Mouse (Mus musculus) hindbrain, embryonic 13.5 days (tissue): ENCODE data around the gene Vmn1r85. TPM values are rescaled to one million over a fixed set of nuclear protein-coding genes. Genes with fewer than 3 reads are reported as not detected.
"Not testable (repeated sequence)": the region's sequence is repeated elsewhere in the genome, so short reads cannot be mapped to it uniquely, and the experiment has no call there.

Experiments used
- ATAC-seq: fragments of 200-750 bp; cut with Nextera tagmentation; 2 replicates; pipeline ENCODE4 v1.8.0; 2017; ENCODE audit warnings: moderate TSS enrichment; ENCODE audit not compliant: low FRiP score
- H3K27ac ChIP-seq: fragments of 300-500 bp; sonication (generic); 2 replicates; pipeline ENCODE4 v1.5.1; 2015; ENCODE audit warnings: inconsistent platforms, mild to moderate bottlenecking, moderate library complexity
- H3K27me3 ChIP-seq: fragments of 300-500 bp; sonication (generic); 2 replicates; pipeline ENCODE4 v1.6.1; 2015; ENCODE audit warnings: mild to moderate bottlenecking, inconsistent platforms
- H3K36me3 ChIP-seq: fragments of 300-500 bp; sonication (generic); 2 replicates; pipeline ENCODE4 v1.6.1; 2015; ENCODE audit warnings: mild to moderate bottlenecking, inconsistent platforms
- H3K4me1 ChIP-seq: fragments of 300-500 bp; sonication (generic); replicated peaks from 2 replicates; pipeline ENCODE4 v1.6.1; 2015; ENCODE audit warnings: inconsistent platforms
- H3K4me2 ChIP-seq: fragments of 300-500 bp; sonication (generic); 2 replicates; pipeline ENCODE4 v1.6.1; 2015; ENCODE audit warnings: inconsistent platforms, mild to moderate bottlenecking, moderate library complexity
- H3K4me3 ChIP-seq: fragments of 300-500 bp; sonication (generic); 2 replicates; pipeline ENCODE4 v1.5.1; 2015; ENCODE audit warnings: mild to moderate bottlenecking, inconsistent platforms
- H3K9ac ChIP-seq: fragments of 300-500 bp; sonication (generic); 2 replicates; pipeline ENCODE4 v1.6.1; 2015; ENCODE audit warnings: mild to moderate bottlenecking, inconsistent platforms
- H3K9me3 ChIP-seq: fragments of 300-500 bp; sonication (generic); 2 replicates; pipeline ENCODE4 v1.6.1; 2016; ENCODE audit warnings: inconsistent platforms
- WGBS: fragments of 180-500 bp; shearing (Covaris S2); methylation state at CpG from one replicate; pipeline ENCODE4 v1.1.7; 2015; 5-methylcytosine and 5-hydroxymethylcytosine counted together
- polyA plus RNA-seq: library from polyadenylated mRNA; unstranded; fragments of >200 nt; fragmentation: Nextera tagmentation; extraction: Ambion mirVana; gene quantifications from 2 replicates; pipeline ENCODE4 v1.2.1, GENCODE M21; 2015

The Vmn1r85 gene
- polyA plus RNA-seq, result 0.03 and 0.04 TPM in 2 replicates

- WGBS, result 64% methylated on average over 3 of the region's 3 CpGs
Observed at GRCm38 (mm10) chr7:13095073-13095472, at the start of gene Vmn1r85. TSS of gene Vmn1r85 (minus strand) at chr7:13095173.

GRCm38 (mm10) chr7:13140057-13140456 is 45.1 kb upstream of the Vmn1r85 start, which contains the start of gene Vmn1r87:
TSS of gene Vmn1r87 (minus strand) at chr7:13140157.
- no peak within 1 kb of the TSS for H3K4me3 ChIP-seq
- WGBS, result 92% methylated on average over 1 of the region's 1 CpGs
- no peaks in the 10 kb centered on the region for H3K9me3 ChIP-seq
- no peak within 1 kb of the TSS for H3K4me2 ChIP-seq
- no peaks in the 10 kb centered on the region for H3K27me3 ChIP-seq
- H3K9ac ChIP-seq, result no peak within 1 kb of the TSS
- no peaks in the 10 kb centered on the region for H3K36me3 ChIP-seq
- no peak for ATAC-seq
- no peak within 1 kb of the TSS for H3K27ac ChIP-seq
- no peaks in the 10 kb centered on the region for H3K4me1 ChIP-seq

More at GRCm38 (mm10) chr7:13095073-13095472, at the start of gene Vmn1r85:
- ATAC-seq, result no peak
- Histone ChIP-seq H3K36me3 (no peaks in the 10 kb centered on the region), H3K27me3 (no peaks in the 10 kb centered on the region), H3K4me1 (no peaks in the 10 kb centered on the region), H3K9me3 (no peaks in the 10 kb centered on the region), H3K4me3 (no peak within 1 kb of the TSS), H3K4me2 (no peak within 1 kb of the TSS), H3K9ac (no peak within 1 kb of the TSS), H3K27ac (no peak within 1 kb of the TSS)

GRCm38 (mm10) chr7:13137340-13137739 is 42.4 kb upstream of the Vmn1r85 start:
- no peak overlapping the region for H3K4me3 ChIP-seq
- H3K4me2 ChIP-seq, result no peak overlapping the region
- H3K27ac ChIP-seq, result no peak overlapping the region
- no peak overlapping the region for H3K9ac ChIP-seq
- no peaks in the 10 kb centered on the region for H3K9me3 ChIP-seq
- no peaks in the 10 kb centered on the region for H3K4me1 ChIP-seq
- no peak for ATAC-seq
- H3K36me3 ChIP-seq, result no peaks in the 10 kb centered on the region
- no peaks in the 10 kb centered on the region for H3K27me3 ChIP-seq

GRCm38 (mm10) chr7:13131856-13132255 is 36.9 kb upstream of the Vmn1r85 start:
- ATAC-seq, result no peak
- Histone ChIP-seq H3K27ac (no peak overlapping the region), H3K4me2 (no peak overlapping the region), H3K36me3 (no peaks in the 10 kb centered on the region), H3K9me3 (no peaks in the 10 kb centered on the region), H3K9ac (no peak overlapping the region), H3K27me3 (no peaks in the 10 kb centered on the region), H3K4me1 (no peaks in the 10 kb centered on the region), H3K4me3 (no peak overlapping the region)
- WGBS, result 88% methylated on average over 2 of the region's 2 CpGs

GRCm38 (mm10) chr7:13123554-13124153 is 28.7 kb upstream of the Vmn1r85 start:
- not testable (repeated sequence) for H3K4me1 ChIP-seq, H3K9ac ChIP-seq, H3K9me3 ChIP-seq, H3K27me3 ChIP-seq, H3K27ac ChIP-seq, H3K36me3 ChIP-seq
- ATAC-seq, result peak; percentile 97
- H3K4me2 ChIP-seq, result peak overlapping the region; percentile 48
- peak overlapping the region; percentile 30 for H3K4me3 ChIP-seq
- under 1% methylated on average over 21 of the region's 34 CpGs for WGBS

GRCm38 (mm10) chr7:13119817-13120216 is 24.8 kb upstream of the Vmn1r85 start, which contains the start of gene Vmn1r86:
TSS of gene Vmn1r86 (minus strand) at chr7:13119917.
- no peak for ATAC-seq

GRCm38 (mm10) chr7:13072293-13072692 is 22.7 kb downstream of the Vmn1r85 start:
- Histone ChIP-seq H3K36me3 (no peaks in the 10 kb centered on the region), H3K27ac (no peak overlapping the region), H3K4me3 (no peak overlapping the region), H3K9me3 (no peaks in the 10 kb centered on the region), H3K4me2 (no peak overlapping the region), H3K9ac (no peak overlapping the region), H3K27me3 (no peaks in the 10 kb centered on the region), H3K4me1 (no peaks in the 10 kb centered on the region)
- WGBS, result 59% methylated on average over 5 of the region's 5 CpGs
- no peak for ATAC-seq

More at GRCm38 (mm10) chr7:13119817-13120216, 24.8 kb upstream of the Vmn1r85 start, which contains the start of gene Vmn1r86:
- no peaks in the 10 kb centered on the region for H3K4me1 ChIP-seq
- no peak within 1 kb of the TSS for H3K4me3 ChIP-seq
- no peak within 1 kb of the TSS for H3K9ac ChIP-seq
- no peak within 1 kb of the TSS for H3K27ac ChIP-seq
- H3K4me2 ChIP-seq, result no peak within 1 kb of the TSS
- no peaks in the 10 kb centered on the region for H3K36me3 ChIP-seq
- H3K27me3 ChIP-seq, result no peaks in the 10 kb centered on the region
- no peaks in the 10 kb centered on the region for H3K9me3 ChIP-seq

- H3K27me3 ChIP-seq, H3K4me3 ChIP-seq, H3K4me2 ChIP-seq, H3K9me3 ChIP-seq, ATAC-seq, H3K4me1 ChIP-seq, H3K27ac ChIP-seq, H3K36me3 ChIP-seq, H3K9ac ChIP-seq: not testable (repeated sequence)
- 57% methylated on average over 2 of the region's 2 CpGs for WGBS
Observed at GRCm38 (mm10) chr7:13063399-13063798, 31.6 kb downstream of the Vmn1r85 start.

- peaks cover 6% of the 10 kb centered on the region; the same call in 1 of the 2 replicates for H3K4me1 ChIP-seq
- 90% methylated on average over 9 of the region's 9 CpGs for WGBS
- no peaks in the 10 kb centered on the region for H3K9me3 ChIP-seq
- H3K36me3 ChIP-seq, result no peaks in the 10 kb centered on the region
- no peak overlapping the region for H3K4me2 ChIP-seq
- H3K27me3 ChIP-seq, result no peaks in the 10 kb centered on the region
- no peak overlapping the region for H3K27ac ChIP-seq
- ATAC-seq, result no peak
- H3K4me3 ChIP-seq, result no peak overlapping the region
- H3K9ac ChIP-seq, result no peak overlapping the region
Observed at GRCm38 (mm10) chr7:13059536-13059935, 35.4 kb downstream of the Vmn1r85 start.

GRCm38 (mm10) chr7:13056913-13057700 is 37.9 kb downstream of the Vmn1r85 start:
- no peak overlapping the region for H3K4me2 ChIP-seq
- ATAC-seq, result no peak
- no peak overlapping the region for H3K4me3 ChIP-seq
- no peaks in the 10 kb centered on the region for H3K9me3 ChIP-seq
- H3K27me3 ChIP-seq, result no peaks in the 10 kb centered on the region
- WGBS, result 60% methylated on average over 8 of the region's 8 CpGs
- H3K27ac ChIP-seq, result no peak overlapping the region
- H3K36me3 ChIP-seq, result no peaks in the 10 kb centered on the region
- no peak overlapping the region for H3K9ac ChIP-seq
- peaks cover 12% of the 10 kb centered on the region for H3K4me1 ChIP-seq

GRCm38 (mm10) chr7:13054287-13055010 is 40.5 kb downstream of the Vmn1r85 start, which contains the start of gene Mzf1:
TSS of gene Mzf1 (minus strand) at chr7:13054764.
- H3K36me3 ChIP-seq, result no peaks in the 10 kb centered on the region; the same call in 1 of the 2 replicates
- no peaks in the 10 kb centered on the region for H3K27me3 ChIP-seq
- peak within 1 kb of the TSS; percentile 62 for H3K4me3 ChIP-seq
- H3K27ac ChIP-seq, result peak within 1 kb of the TSS; percentile 96
- peak within 1 kb of the TSS; percentile 75 for H3K9ac ChIP-seq
- no peaks in the 10 kb centered on the region for H3K9me3 ChIP-seq
- peak; percentile 95 for ATAC-seq
- peaks cover 12% of the 10 kb centered on the region for H3K4me1 ChIP-seq
- peak within 1 kb of the TSS; percentile 56 for H3K4me2 ChIP-seq
- WGBS, result under 1% methylated on average over 41 of the region's 41 CpGs

GRCm38 (mm10) chr7:13053961-13054286 is 41.0 kb downstream of the Vmn1r85 start:
- peaks cover 12% of the 10 kb centered on the region for H3K4me1 ChIP-seq
- H3K9me3 ChIP-seq, result no peaks in the 10 kb centered on the region
- H3K27ac ChIP-seq, result peak overlapping the region; percentile 96
- H3K4me3 ChIP-seq, result peak overlapping the region; percentile 62
- peak overlapping the region; percentile 75 for H3K9ac ChIP-seq
- no peaks in the 10 kb centered on the region; the same call in 1 of the 2 replicates for H3K36me3 ChIP-seq
- WGBS, result 3% methylated on average over 15 of the region's 15 CpGs
- H3K27me3 ChIP-seq, result no peaks in the 10 kb centered on the region
- peak overlapping the region; percentile 54 for H3K4me2 ChIP-seq
- ATAC-seq, result no peak
